Mouse (Mus musculus) embryonic facial prominence, embryonic 14.5 days (tissue): ENCODE results near the gene Nelfb. TPM values are rescaled to one million over a fixed set of nuclear protein-coding genes. Genes with fewer than 3 reads are reported as not detected.

Experiments used
- ATAC-seq: fragments of 200-750 bp; cut with Nextera tagmentation; 2 replicates; pipeline ENCODE4 v1.8.0; 2017; ENCODE audit warnings: low read depth, moderate number of reproducible peaks, moderate TSS enrichment
- DNase-seq: peaks from one replicate; pipeline ENCODE4 v3.0.0-alpha.2; 2015; ENCODE audit warnings: low spot score
- H3K27ac ChIP-seq: fragments of 300-500 bp; sonication (generic); replicated peaks from 2 replicates; pipeline ENCODE4 v1.5.1; 2014; ENCODE audit warnings: low read depth, mild to moderate bottlenecking, low read length, moderate library complexity
- H3K27me3 ChIP-seq: fragments of 300-500 bp; sonication (generic); replicated peaks from 2 replicates; pipeline ENCODE4 v1.6.1; 2014; ENCODE audit warnings: low read length; ENCODE audit not compliant: control insufficient read depth, insufficient read depth
- H3K36me3 ChIP-seq: fragments of 300-500 bp; sonication (generic); 2 replicates; pipeline ENCODE4 v1.6.1; 2014; ENCODE audit warnings: low read length, mixed read lengths; ENCODE audit not compliant: control insufficient read depth, insufficient read depth
- H3K4me1 ChIP-seq: fragments of 300-500 bp; sonication (generic); 2 replicates; pipeline ENCODE4 v1.6.1; 2014; ENCODE audit warnings: antibody characterized with exemption, low read length; ENCODE audit not compliant: control insufficient read depth, insufficient read depth
- H3K4me2 ChIP-seq: fragments of 300-500 bp; sonication (generic); 2 replicates; pipeline ENCODE4 v1.6.1; 2014; ENCODE audit warnings: low read depth, mild to moderate bottlenecking, low read length, moderate library complexity, mixed read lengths
- H3K4me3 ChIP-seq: fragments of 300-500 bp; sonication (generic); 2 replicates; pipeline ENCODE4 v1.5.1; 2014; ENCODE audit warnings: low read depth, mild to moderate bottlenecking, low read length
- H3K9ac ChIP-seq: fragments of 300-500 bp; sonication (generic); 2 replicates; pipeline ENCODE4 v1.6.1; 2014; ENCODE audit warnings: low read depth, mild to moderate bottlenecking, low read length, moderate library complexity, mixed read lengths
- H3K9me3 ChIP-seq: fragments of 300-500 bp; sonication (generic); 2 replicates; pipeline ENCODE4 v1.6.1; 2016; ENCODE audit warnings: low read length; ENCODE audit not compliant: control insufficient read depth
- WGBS: fragments of 180-500 bp; shearing (Covaris S2); extraction: QIAGEN DNeasy Blood & Tissue Kit; methylation state at CpG from one replicate; pipeline ENCODE4 v1.1.7; 2014; 5-methylcytosine and 5-hydroxymethylcytosine counted together
- polyA plus RNA-seq: library from polyadenylated mRNA; unstranded; fragments of >200 nt; fragmentation: Nextera tagmentation; extraction: Ambion mirVana; gene quantifications from 2 replicates; pipeline ENCODE4 v1.2.1, GENCODE M21; 2014

The Nelfb gene
- polyA plus RNA-seq, 1 experiment from 2014 or later = 76.8 TPM

DNA sequence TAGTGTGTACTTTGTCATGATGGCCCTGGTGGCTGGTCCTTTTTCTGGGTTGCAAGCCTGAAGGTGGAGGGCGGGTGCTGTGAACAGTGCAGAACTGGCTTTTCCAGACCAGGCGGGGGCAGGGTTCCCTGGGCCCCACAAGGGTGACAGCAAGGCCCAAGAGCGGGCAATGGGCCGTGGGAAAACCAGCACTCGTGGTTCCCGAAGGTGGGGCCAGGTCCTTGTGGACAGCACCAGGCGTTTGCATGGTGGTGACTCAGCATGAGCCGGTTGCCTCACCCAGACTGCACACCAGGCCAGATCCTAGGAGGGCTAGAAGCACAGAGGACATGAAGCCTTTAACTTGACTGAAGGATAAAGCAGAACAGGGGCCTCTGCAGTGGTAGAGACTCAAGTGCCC, 38.7 kb downstream of the Nelfb start:
- no peaks in the 10 kb centered on the region for H3K9me3 ChIP-seq
- H3K27me3 ChIP-seq = peaks cover 8% of the 10 kb centered on the region
- 67% methylated on average over 8 of the region's 8 CpGs for WGBS
- no peak for ATAC-seq
- no peak overlapping the region for H3K4me2 ChIP-seq
- H3K27ac ChIP-seq = no peak overlapping the region
- peaks cover 12% of the 10 kb centered on the region for H3K4me1 ChIP-seq
- no peak overlapping the region for H3K4me3 ChIP-seq
- no peaks in the 10 kb centered on the region for H3K36me3 ChIP-seq
- no peak for DNase-seq
- no peak overlapping the region for H3K9ac ChIP-seq

DNA sequence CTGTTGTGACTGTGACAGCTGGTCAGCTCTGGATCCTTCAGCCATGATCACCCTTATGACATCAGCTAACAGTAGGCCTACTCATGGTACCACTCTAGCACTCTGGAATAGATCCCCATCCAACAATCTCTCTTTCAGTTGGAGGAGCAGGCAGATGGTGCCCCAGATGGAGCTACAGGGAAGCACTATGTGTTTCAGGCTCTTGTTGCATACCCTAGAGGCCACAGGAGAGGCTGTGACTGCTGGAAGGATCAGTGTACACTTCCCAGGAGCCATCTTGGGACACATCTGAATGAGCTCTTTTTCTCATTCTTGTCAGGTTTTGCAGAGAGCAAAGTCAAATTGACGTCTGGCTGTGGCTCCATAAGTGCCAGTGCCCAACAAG, 39.5 kb downstream of the Nelfb start:
- peaks cover 4% of the 10 kb centered on the region; the same call in 1 of the 2 replicates for H3K27me3 ChIP-seq
- H3K9me3 ChIP-seq = no peaks in the 10 kb centered on the region
- H3K9ac ChIP-seq = no peak overlapping the region
- no peak for DNase-seq
- H3K4me2 ChIP-seq = no peak overlapping the region
- peaks cover 3% of the 10 kb centered on the region; the same call in 1 of the 2 replicates for H3K4me1 ChIP-seq
- H3K4me3 ChIP-seq = no peak overlapping the region
- no peak for ATAC-seq
- H3K27ac ChIP-seq = no peak overlapping the region
- no peaks in the 10 kb centered on the region for H3K36me3 ChIP-seq
- WGBS = 40% methylated on average over 1 of the region's 1 CpGs

DNA sequence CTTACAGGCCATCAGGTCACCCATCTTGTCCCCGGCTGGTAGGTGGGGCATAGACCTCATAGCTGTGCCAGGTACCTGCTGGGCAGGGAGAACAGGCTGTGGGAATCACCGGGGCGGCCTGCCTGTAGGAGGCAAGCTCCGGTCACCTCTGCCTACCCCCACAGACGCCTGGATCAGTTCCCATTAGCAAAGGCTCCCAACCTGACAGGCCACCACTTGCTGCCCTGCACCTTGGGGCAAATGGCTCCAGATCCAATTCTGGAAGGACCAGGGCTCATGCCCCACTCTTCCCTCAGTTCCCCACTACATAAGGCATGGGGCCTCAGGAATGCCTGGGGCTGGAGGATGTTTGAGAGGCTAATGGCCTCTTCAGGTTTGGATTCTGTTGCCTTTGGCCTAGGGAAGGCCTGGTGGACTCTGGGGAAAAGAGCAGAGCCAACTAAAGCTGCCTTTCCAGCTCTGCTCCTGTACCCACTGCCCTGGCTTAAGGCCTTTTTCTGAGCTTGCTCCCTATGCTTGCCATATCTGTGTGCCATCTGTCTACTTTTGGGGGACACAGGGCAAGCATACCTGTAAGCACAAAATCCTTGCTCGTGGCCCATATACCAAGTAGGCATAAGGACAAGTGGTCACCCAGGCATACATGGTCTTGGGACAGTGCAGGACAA, 40.1 kb downstream of the Nelfb start:
- no peaks in the 10 kb centered on the region for H3K36me3 ChIP-seq

GRCm38 (mm10) chr2:25170326-25171100, 40.8 kb downstream of the Nelfb start:
- no peaks in the 10 kb centered on the region for H3K9me3 ChIP-seq
- H3K4me3 ChIP-seq = no peak overlapping the region
- H3K27ac ChIP-seq = no peak overlapping the region
- no peaks in the 10 kb centered on the region for H3K36me3 ChIP-seq
- H3K4me2 ChIP-seq = no peak overlapping the region
- no peaks in the 10 kb centered on the region; the same call in 1 of the 2 replicates for H3K4me1 ChIP-seq
- DNase-seq = no peak
- WGBS = 78% methylated on average over 10 of the region's 10 CpGs
- H3K27me3 ChIP-seq = no peaks in the 10 kb centered on the region
- no peak for ATAC-seq
- H3K9ac ChIP-seq = no peak overlapping the region

More for the DNA sequence above, 40.1 kb downstream of the Nelfb start:
- ATAC-seq (no peak), DNase-seq (no peak)
- Histone ChIP-seq H3K27me3 (peaks cover 4% of the 10 kb centered on the region; the same call in 1 of the 2 replicates), H3K9ac (no peak overlapping the region), H3K9me3 (no peaks in the 10 kb centered on the region), H3K4me3 (no peak overlapping the region), H3K4me2 (no peak overlapping the region), H3K4me1 (no peaks in the 10 kb centered on the region; the same call in 1 of the 2 replicates), H3K27ac (no peak overlapping the region)
- 94% methylated on average over 2 of the region's 6 CpGs for WGBS

DNA sequence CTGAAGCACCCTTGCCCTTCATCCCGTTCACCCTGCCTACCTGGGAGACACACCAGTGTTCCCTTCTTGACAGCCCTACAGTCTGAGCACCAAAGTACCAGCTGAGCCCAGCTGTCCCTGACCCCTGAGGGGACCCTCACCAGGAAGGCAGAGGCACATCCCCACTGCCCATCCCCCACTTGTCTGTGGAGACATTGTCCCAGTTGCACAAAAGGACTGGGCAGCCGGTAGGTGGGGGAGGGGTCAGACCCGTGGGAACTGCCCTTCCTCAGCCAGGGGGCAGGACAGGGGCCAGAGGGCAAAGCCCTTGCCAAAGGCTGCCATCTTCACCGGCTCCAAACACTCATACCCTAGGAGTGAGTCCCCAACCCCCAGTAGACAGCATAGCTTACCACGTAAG, 41.5 kb downstream of the Nelfb start:
- Histone ChIP-seq H3K4me1 (no peaks in the 10 kb centered on the region; the same call in 1 of the 2 replicates), H3K27ac (no peak overlapping the region), H3K4me2 (no peak overlapping the region), H3K36me3 (no peaks in the 10 kb centered on the region), H3K4me3 (no peak overlapping the region), H3K27me3 (no peaks in the 10 kb centered on the region), H3K9me3 (no peaks in the 10 kb centered on the region), H3K9ac (no peak overlapping the region)
- ATAC-seq (no peak), DNase-seq (no peak)
- WGBS = 20% methylated on average over 5 of the region's 5 CpGs

DNA sequence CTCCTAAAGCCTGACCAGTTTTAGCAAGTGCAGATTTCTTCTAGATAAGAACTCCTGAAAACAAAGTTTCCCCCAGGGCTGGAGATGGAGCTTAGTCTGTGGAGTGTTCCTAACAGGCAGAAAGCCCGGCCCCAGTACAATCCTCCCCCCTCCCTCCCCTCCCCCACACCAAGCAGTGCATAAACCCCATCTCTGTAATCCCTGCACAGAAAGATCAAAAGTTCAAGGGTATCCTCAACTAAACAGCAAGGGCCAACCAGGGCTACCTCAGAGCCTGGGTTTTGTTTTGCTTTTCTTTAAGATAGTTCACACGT, 42.7 kb downstream of the Nelfb start:
- H3K4me2 ChIP-seq = peak overlapping the region; percentile 93
- DNase-seq (no peak), ATAC-seq (no peak; the same call in 1 of the 2 replicates)
- peaks cover 6% of the 10 kb centered on the region; the same call in 1 of the 2 replicates for H3K4me1 ChIP-seq
- no peaks in the 10 kb centered on the region for H3K9me3 ChIP-seq
- 17% methylated on average over 2 of the region's 2 CpGs for WGBS
- H3K27ac ChIP-seq = peak overlapping the region; percentile 16; the same call in 1 of the 2 replicates
- no peaks in the 10 kb centered on the region for H3K27me3 ChIP-seq
- peak overlapping the region; percentile 74 for H3K9ac ChIP-seq
- H3K36me3 ChIP-seq = no peaks in the 10 kb centered on the region
- peak overlapping the region; percentile 45 for H3K4me3 ChIP-seq

- Histone ChIP-seq H3K4me2 (peak overlapping the region; percentile 93), H3K27ac (peak overlapping the region; percentile 61), H3K27me3 (no peaks in the 10 kb centered on the region), H3K36me3 (no peaks in the 10 kb centered on the region), H3K4me1 (peaks cover 11% of the 10 kb centered on the region; the same call in 1 of the 2 replicates), H3K9me3 (no peaks in the 10 kb centered on the region), H3K4me3 (peak overlapping the region; percentile 45), H3K9ac (peak overlapping the region; percentile 74)
- WGBS = 1% methylated on average over 26 of the region's 41 CpGs
- ATAC-seq (peak; percentile 58), DNase-seq (peak; percentile 80)
Observed at GRCm38 (mm10) chr2:25167919-25168664, 43.2 kb downstream of the Nelfb start.

DNA sequence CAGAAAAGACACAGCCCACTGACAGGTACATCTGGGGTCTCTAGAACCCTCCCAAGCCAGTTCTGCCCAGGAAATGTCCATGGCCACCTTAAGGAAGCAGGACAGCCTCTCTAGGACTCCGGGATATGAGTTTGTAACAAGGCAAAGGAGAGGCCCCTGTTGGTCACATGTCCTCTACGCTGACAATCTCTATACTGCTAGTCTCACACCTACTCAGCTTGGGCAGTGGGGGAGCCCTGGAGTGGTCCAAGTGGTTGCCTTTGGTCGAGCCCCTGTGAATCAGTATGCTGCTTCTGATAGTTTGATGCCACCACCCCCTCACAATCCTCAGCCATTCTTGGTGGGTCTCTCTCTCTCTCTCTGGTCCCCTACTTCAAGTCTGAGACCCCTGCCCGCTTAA, 43.8 kb downstream of the Nelfb start:
- Histone ChIP-seq H3K4me3 (peak overlapping the region; percentile 45), H3K36me3 (no peaks in the 10 kb centered on the region), H3K9ac (peak overlapping the region; percentile 74), H3K27me3 (no peaks in the 10 kb centered on the region), H3K4me2 (peak overlapping the region; percentile 93), H3K27ac (peak overlapping the region; percentile 61), H3K4me1 (peaks cover 11% of the 10 kb centered on the region; the same call in 1 of the 2 replicates), H3K9me3 (no peaks in the 10 kb centered on the region)
- DNase-seq (no peak), ATAC-seq (no peak)
- WGBS = 38% methylated on average over 4 of the region's 4 CpGs
